Mouse (Mus musculus): ENCODE data around the gene Axin2. TPM values are rescaled to one million over a fixed set of nuclear protein-coding genes. Genes with fewer than 3 reads are reported as not detected.

The Axin2 gene
- total RNA-seq, 2 experiments from 2014 or later = 4.1 to 6.2 TPM

- intact Hi-C loops (cut with DNase I) = loop anchor here (5.0 to 10.0 kb wide), 2 partner anchors 55 to 438 kb away; partner anchors contain the start of gene Gna13
- no peak for DNase-seq
These were observed 6.9 kb downstream of the Axin2 start for GRCm38 (mm10) chr11:108927093-108927444.

GRCm38 (mm10) chr11:108928096-108928495 is 7.9 kb downstream of the Axin2 start:
- DNase-seq = no peak
- intact Hi-C loops (cut with DNase I) = loop anchor here (5.0 to 10.0 kb wide), 2 partner anchors 54 to 437 kb away; partner anchors contain the start of gene Gna13

DNA sequence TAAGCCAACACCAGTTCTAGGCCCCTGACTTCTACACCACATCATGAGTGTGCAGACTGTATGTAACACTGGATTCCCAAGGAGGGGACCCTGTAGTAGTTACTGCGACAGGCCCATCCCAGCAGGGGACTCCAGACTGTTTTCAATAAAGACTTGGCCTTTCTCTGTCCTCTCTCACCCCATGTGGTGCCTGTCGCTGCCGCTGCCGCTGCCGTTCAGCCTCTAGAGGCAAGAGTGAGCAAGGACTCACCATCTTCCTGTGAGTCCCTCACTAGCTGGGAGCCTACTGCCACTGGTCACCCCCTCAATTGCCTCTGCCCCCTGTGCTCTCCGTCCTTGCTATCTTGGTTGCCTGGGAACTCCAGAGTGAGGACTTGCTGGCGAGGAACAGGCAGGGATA is 8.6 kb downstream of the Axin2 start:
- no peak for DNase-seq
- intact Hi-C loops (cut with DNase I) = loop anchor here (5.0 to 10.0 kb wide), 2 partner anchors 54 to 436 kb away; partner anchors contain the start of gene Gna13

DNA sequence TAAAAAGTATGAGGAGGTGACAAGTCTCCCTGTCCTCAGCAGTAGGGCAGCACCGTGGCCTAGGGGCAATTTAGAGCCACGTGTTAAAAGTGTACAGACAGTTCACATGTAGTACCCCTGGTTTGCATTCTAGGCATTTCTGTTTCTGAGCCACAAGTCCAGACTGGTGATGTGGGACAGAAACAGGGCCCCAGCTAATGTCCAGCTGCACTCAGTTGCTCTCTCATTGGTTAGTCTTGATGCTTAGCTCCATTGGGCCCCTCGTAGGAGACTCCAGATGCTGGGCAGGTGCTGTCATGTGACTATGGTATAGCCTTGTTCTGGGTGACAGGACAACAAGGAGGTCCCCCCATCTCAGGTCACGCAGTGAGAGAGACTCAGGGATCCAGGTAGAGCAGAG is 9.0 kb downstream of the Axin2 start:
- intact Hi-C loops (cut with DNase I) = loop anchor here (5.0 to 10.0 kb wide), 2 partner anchors 53 to 436 kb away; partner anchors contain the start of gene Gna13
- DNase-seq = no peak

DNA sequence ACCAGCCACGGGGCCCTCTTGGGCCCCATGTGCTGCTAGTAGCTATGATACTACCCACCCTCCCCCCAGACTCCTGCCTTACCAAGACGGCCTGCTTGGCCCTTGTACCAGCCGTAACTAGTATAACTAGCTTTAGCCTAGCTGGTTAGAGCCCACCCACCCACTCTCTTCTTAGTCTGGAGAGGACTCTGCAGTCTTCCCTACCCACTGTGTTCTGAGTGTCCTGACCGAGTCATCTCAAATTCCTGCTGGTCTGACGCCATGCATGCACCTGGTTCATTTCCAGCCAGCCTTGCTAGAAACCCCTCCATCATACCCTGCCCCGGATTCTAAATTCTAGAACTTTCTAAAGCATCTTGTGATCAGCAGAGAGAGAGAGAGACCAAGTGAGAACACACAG is 9.6 kb downstream of the Axin2 start:
- DNase-seq = no peak
- intact Hi-C loops (cut with DNase I) = loop anchor here (5.0 to 10.0 kb wide), 2 partner anchors 53 to 435 kb away; partner anchors contain the start of gene Gna13

DNA sequence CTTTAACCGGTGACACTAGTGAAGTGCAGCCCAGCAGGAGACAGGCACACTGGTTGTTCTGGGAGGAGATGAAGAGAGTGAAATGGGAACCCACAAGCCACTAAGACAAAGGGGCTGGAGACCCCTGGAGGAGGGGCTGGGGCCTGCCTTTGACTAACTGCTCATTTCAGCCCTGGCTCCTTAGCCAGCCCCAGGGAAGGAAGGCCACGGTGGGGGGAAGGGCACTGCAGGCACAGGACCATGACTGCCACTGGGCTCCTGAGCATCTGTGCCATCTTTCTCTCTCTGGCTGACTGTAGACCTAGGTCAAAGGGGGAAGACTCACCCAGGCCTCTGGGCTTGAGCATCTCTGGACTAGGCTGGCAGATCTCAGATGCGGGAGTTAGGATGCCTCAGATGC is 10.5 kb downstream of the Axin2 start:
- DNase-seq = no peak
- intact Hi-C loops (cut with DNase I) = no loop called here

DNA sequence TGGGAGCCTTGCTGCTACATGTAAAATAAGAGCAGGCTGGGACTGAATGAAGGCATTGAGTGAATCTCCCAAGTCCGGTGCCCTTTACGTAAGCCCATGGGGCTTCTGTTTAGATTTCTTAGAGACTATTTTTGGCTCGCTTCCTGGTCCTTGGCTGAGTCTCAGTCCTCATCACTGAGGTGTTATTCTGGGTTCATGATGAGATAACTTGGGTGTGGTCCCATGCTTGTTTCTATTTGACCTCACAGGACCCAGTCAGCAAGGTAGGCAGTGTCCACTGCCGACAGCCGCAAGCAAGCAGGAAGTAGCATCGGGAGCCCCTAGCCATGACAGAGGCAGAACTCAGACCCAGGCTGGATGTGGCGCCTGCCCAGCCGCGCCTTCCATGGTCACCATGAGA is 13.7 kb downstream of the Axin2 start:
- DNase-seq = peak; percentile 35 to 44
- intact Hi-C loops (cut with DNase I) = no loop called here

GRCm38 (mm10) chr11:108935128-108935868 is 15.1 kb downstream of the Axin2 start:
- no peak for DNase-seq
- intact Hi-C loops (cut with DNase I) = no loop called here

DNA sequence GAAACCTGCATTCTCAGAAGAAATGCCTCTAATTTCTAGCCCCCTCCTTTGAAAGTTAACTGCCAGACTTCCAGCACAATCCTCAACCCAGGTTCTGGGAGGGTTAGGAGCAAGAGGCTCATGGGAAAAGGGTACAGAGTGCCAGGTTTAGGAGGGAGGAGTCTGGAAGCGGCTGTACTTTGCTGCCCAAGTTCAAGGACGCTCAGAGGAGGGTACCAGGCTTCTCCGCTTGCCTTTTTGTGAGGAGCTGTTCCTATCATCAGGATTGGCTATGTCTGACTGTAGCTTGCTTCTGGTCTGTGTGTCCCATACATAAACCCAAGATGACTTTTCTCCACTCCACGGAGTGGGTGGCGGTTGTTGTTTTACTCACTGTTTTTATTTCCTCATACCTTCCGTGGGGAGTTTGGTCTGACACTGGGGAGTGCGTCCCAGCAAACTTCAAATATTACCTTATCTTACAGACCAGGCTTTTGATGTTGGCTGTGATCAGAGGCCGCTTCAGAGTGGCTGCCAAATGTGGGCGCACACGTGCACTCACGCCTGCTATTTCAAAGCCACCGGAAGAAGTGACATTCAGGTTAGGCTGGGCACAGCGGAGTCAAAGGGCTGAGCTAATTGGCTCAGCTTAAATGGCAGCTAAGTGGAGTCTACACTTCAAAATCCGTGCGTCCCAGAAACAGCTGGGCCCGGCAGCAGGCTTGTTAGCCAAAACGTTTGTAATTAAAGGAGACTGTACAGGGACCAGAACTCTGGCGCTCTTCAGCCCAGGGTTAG is 16.1 kb downstream of the Axin2 start:
- intact Hi-C loops (cut with DNase I) = no loop called here
- DNase-seq = no peak

DNA sequence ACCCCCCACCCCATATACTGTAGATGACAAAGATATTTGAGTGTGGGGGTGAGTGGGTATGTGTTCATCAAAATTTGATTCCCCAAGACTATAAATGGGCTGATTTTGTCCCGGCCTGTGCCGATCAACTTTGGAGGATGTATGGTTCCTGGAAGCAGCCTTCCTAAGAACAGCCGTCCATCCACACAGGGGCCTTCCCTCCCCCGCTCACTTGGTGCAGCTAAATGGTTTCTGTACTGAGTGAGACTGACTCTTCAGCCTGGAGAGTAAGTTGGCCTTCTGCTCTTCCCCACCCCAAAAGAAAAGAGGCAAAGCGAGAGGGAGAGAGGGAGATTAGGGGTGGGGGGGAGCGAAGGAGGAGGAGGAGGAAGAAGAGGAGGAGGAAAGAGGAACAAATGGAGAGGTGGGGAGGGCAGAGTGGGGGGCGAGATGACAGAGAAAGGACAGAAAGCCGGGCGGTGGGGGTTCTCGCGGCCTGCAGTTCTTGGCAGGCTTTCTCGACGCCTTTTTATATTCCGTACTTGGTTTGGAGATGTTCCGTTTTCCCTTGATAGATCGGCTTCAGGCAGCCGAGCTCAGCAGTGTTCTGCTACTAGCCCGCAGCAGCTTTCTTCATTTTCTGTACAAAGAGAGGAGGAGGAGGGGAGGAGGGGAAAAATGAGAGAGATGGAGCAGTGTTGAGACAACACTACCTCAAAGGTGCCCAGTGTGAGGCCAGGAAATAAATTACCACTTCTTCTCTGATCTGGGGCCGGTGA is 20.7 kb downstream of the Axin2 start:
- no peak for DNase-seq
- intact Hi-C loops (cut with DNase I) = no loop called here

GRCm38 (mm10) chr11:108941836-108942235 is 21.7 kb downstream of the Axin2 start:
- intact Hi-C loops (cut with DNase I) = no loop called here
- no peak for DNase-seq

DNA sequence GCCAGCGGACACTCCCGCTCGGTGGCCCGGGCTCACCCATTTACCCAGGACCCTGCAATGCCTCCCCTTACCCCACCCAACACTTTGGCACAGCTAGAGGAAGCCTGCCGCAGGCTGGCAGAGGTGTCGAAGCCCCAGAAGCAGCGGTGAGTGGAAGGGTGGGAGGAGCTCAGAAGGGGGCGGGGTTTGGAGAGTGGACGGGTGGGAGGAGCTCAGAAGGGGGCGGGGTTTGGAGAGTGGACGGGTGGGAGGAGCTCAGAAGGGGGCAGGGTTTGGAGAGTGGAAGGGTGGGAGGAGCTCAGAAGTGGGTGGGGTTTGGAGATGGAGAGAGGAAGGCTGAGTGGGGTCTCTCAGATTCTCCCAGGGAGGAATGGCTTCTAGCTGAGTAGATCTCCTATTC is 23.6 kb downstream of the Axin2 start:
- intact Hi-C loops (cut with DNase I) = no loop called here
- DNase-seq = no peak

GRCm38 (mm10) chr11:108945666-108946065 is 25.5 kb downstream of the Axin2 start:
- intact Hi-C loops (cut with DNase I) = no loop called here
- DNase-seq = no peak

GRCm38 (mm10) chr11:108947425-108948184 is 27.5 kb downstream of the Axin2 start:
- DNase-seq = no peak
- intact Hi-C loops (cut with DNase I) = no loop called here

DNA sequence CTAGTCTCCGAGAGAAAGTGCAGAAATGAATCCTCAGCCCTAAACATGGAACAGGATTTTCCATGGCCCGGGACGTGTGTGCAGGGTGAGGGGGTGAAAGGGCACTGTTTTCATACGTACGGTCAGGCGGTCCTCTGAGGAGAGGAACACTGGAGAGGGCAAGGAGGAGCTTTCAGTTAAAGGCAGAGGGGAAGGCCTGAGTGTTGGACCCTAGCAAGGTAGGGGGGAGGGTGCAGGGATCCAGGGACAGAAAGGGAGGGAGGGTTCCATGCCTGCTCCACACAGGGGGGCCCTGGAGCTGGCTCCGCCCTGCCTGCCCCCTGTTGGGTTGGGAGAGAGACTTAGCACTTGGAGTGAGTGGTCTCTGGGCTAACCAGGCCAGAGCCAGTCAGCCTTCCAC is 28.4 kb downstream of the Axin2 start:
- intact Hi-C loops (cut with DNase I) = no loop called here
- DNase-seq = no peak

DNA sequence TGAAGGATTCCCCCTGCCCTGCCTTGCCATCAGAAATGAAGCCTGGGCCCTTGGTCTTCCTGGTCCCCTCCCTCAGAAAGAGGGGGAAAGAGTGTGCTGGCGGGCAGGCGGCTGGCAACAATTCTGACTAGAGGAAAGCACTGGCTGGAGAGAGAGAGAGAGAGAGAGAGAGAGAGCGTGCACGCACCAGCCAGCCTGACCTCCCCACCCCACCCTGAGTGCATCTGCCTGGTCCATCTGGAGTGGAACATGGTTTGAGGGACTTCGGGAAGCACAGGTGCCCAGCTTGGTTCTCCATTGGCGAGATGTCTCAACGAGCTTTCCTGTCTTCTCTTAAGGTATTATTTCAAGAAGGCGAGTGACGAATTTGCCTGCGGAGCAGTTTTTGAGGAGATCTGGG is 28.8 kb downstream of the Axin2 start:
- no peak for DNase-seq
- intact Hi-C loops (cut with DNase I) = no loop called here

- DNase-seq = no peak
- intact Hi-C loops (cut with DNase I) = no loop called here
These were observed 32.2 kb downstream of the Axin2 start for GRCm38 (mm10) chr11:108952343-108952742.

GRCm38 (mm10) chr11:108955943-108956342 is 35.8 kb downstream of the Axin2 start:
- intact Hi-C loops (cut with DNase I) = no loop called here
- DNase-seq = no peak

GRCm38 (mm10) chr11:108958349-108958748 is 38.2 kb downstream of the Axin2 start:
- intact Hi-C loops (cut with DNase I) = no loop called here
- DNase-seq = no peak

GRCm38 (mm10) chr11:108959196-108959595 is 39.0 kb downstream of the Axin2 start:
- no peak for DNase-seq
- intact Hi-C loops (cut with DNase I) = no loop called here
